Mouse (Mus musculus): ENCODE results near the gene Cisd1.

DNA sequence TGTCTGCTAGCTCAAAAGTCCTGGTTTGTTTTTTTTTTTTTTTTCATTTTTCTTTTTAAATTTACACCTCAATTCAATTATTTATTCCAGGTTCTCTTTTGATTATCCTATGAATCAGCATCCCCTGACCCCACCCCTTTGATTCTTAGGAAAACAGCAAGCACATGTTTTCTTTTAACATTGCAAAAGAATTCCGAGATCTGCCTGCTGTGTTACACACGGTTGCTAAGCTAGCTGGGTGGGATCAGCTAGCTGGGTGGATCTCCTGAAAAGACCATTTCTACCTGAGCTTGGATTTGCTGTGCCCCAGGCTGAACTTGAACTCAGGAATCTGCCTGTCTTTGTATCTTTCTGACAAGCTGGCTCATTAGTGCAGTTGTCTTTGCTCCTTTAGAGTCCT, 1.4 kb upstream of the Cisd1 start:
- TF ChIP-seq CTCF (IDR thresholded peaks at IDR 0.05; ENCODE audit: borderline replicate concordance, insufficient read depth, low read length): no peak
- no peak for TF ChIP-seq POLR2A (IDR thresholded peaks at IDR 0.05; ENCODE audit: low read depth, low read length)
